12 mouse cellular contexts compared by ENCODE assay signal in the genomic region with DNA sequence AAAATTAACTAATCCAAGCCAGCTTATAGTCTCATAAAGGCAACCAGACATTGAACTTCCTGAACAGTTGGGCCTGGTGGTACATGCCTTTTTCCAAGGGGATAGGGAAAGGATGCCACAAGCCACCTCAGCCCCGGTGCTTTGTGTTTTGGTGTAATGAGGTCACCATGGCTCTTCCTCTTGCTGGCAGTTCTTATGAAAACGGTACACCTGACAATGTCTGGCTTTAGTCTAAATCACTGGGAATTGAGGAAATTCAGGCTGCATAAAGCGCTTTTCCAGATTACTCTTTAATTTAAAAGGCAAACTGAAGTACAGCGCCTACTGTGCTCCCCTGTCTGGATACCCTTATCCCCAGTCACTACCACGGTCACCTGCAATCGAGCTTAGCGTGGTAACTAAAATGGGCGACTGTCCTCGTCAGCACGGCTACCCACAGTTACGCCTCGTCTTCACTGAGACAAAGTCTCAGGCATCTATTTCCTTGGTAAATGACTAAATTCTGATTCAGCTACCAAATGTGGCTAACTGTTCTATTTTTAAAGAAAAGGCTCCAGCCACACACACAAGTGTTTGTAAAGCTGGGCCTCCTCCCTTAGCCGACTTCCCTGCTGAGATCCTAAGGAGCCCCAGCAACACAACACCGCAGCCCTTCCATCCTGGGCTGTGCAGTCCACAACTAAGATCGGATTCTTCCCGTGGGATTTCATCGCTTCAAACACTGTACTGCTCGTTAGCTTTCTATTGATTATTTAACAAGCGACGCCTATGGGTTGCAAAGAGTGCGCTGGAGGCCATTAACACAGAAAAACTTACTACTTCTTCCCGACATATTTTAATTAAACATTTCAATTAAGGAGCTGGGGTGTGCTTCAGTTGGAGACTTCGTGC. TPM values are rescaled to one million over a fixed set of nuclear protein-coding genes. Genes with fewer than 3 reads are reported as not detected.
A peak's percentile ranks its signal among the peaks of the same experiment; 100 is the strongest.
DNase-seq lines count a peak whose midpoint lies in the region; ATAC-seq and TF ChIP-seq lines count a peak whose summit lies in the region.
"Had no signal": no experiment of that assay in that cellular context is flagged by ENCODE, and none has a peak within 500 bp of the region (broad histone marks: within the 10 kb centered on the region; RNA-seq: fewer than 3 reads in every experiment).

No protein-coding gene starts in this region.

- no peaks in the 10 kb centered on the region for H3K27me3 ChIP-seq in heart, embryonic 11.5 days (ENCODE audit: control insufficient read depth, insufficient read depth, low read length)
- H3K27me3 ChIP-seq in lung, postnatal 0 days (replicated peaks; ENCODE audit: insufficient read depth, low read length) = no peaks in the 10 kb centered on the region
- no peaks in the 10 kb centered on the region for H3K27me3 ChIP-seq in forebrain, postnatal 0 days (ENCODE audit: insufficient read depth, low read length)
- no peaks in the 10 kb centered on the region for H3K27me3 ChIP-seq in neural tube, embryonic 15.5 days (replicated peaks)
- H3K27me3 ChIP-seq in cerebellum, adult 2 months (ENCODE audit: control insufficient read depth, insufficient read depth, low read length) = no peaks in the 10 kb centered on the region

- no peak for TF ChIP-seq POLR2A in lung, adult 2 months (IDR thresholded peaks at IDR 0.05; ENCODE audit: borderline replicate concordance, extremely low read depth, low read depth, low read length)
- TF ChIP-seq POLR2A in cerebellum, adult 2 months (IDR thresholded peaks at IDR 0.05; ENCODE audit: borderline replicate concordance, insufficient read depth, low read length) = no peak

- WGBS in heart, embryonic 11.5 days (ENCODE audit: insufficient replicate concordance) = 71% methylated on average over 23 of the region's 23 CpGs
- 73% methylated on average over 23 of the region's 23 CpGs for WGBS in lung, postnatal 0 days
- WGBS in lung, adult 2 months = 60% methylated on average over 23 of the region's 23 CpGs
- 40% methylated on average over 23 of the region's 23 CpGs for WGBS in forebrain, postnatal 0 days
- 60% methylated on average over 23 of the region's 23 CpGs for WGBS in neural tube, embryonic 15.5 days
- WGBS in cerebellum, adult 2 months = 72% methylated on average over 23 of the region's 23 CpGs

- peaks cover 40% of the 10 kb centered on the region for H3K4me1 ChIP-seq in heart, embryonic 11.5 days (ENCODE audit: control insufficient read depth, insufficient read depth, low read length)
- peaks cover 18% of the 10 kb centered on the region for H3K4me1 ChIP-seq in lung, postnatal 0 days (ENCODE audit: insufficient read depth, low read depth, low read length)
- peaks cover 38% of the 10 kb centered on the region for H3K4me1 ChIP-seq in lung, adult 2 months (ENCODE audit: control insufficient read depth, insufficient read depth, low read length)
- H3K4me1 ChIP-seq in forebrain, postnatal 0 days (ENCODE audit: insufficient read depth) = peaks cover 10% of the 10 kb centered on the region
- H3K4me1 ChIP-seq in neural tube, embryonic 15.5 days = peaks cover 18% of the 10 kb centered on the region
- H3K4me1 ChIP-seq in cerebellum, adult 2 months (ENCODE audit: control insufficient read depth, insufficient read depth, low read length) = no peaks in the 10 kb centered on the region

- H3K9me3 ChIP-seq in heart, embryonic 11.5 days (replicated peaks; ENCODE audit: control insufficient read depth, low read length) = no peaks in the 10 kb centered on the region
- no peaks in the 10 kb centered on the region for H3K9me3 ChIP-seq in lung, postnatal 0 days (ENCODE audit: low read length)
- no peaks in the 10 kb centered on the region for H3K9me3 ChIP-seq in forebrain, postnatal 0 days (ENCODE audit: low read length)
- H3K9me3 ChIP-seq in neural tube, embryonic 15.5 days (replicated peaks) = no peaks in the 10 kb centered on the region

- ATAC-seq in heart, embryonic 11.5 days (replicated peaks; ENCODE audit: insufficient number of reproducible peaks, low FRiP score, low TSS enrichment) = no peak
- no peak for ATAC-seq in lung, postnatal 0 days
- no peak for ATAC-seq in forebrain, postnatal 0 days
- ATAC-seq in neural tube, embryonic 15.5 days (ENCODE audit: low FRiP score) = no peak

- H3K9ac ChIP-seq in heart, embryonic 11.5 days (ENCODE audit: low read depth, low read length) = no peak overlapping the region
- H3K9ac ChIP-seq in lung, postnatal 0 days (replicated peaks; ENCODE audit: low read depth) = no peak overlapping the region
- peak overlapping the region; percentile 10; the same call in 1 of the 2 replicates for H3K9ac ChIP-seq in forebrain, postnatal 0 days
- no peak overlapping the region for H3K9ac ChIP-seq in neural tube, embryonic 15.5 days (replicated peaks)

- TF ChIP-seq EP300 in lung, postnatal 0 days (IDR thresholded peaks at IDR 0.05) = no peak

- H3K4me3 ChIP-seq in heart, embryonic 11.5 days (ENCODE audit: low read depth, low read length) = no peak overlapping the region
- H3K4me3 ChIP-seq in lung, postnatal 0 days (ENCODE audit: low read depth, low read length) = no peak overlapping the region
- no peak overlapping the region for H3K4me3 ChIP-seq in lung, adult 2 months (replicated peaks; ENCODE audit: extremely low read depth, low read depth, low read length)
- H3K4me3 ChIP-seq in forebrain, postnatal 0 days (ENCODE audit: low read depth, low read length) = no peak overlapping the region
- H3K4me3 ChIP-seq in neural tube, embryonic 15.5 days (replicated peaks) = no peak overlapping the region
- H3K4me3 ChIP-seq in cerebellum, adult 2 months (replicated peaks; ENCODE audit: insufficient read depth, low read depth, low read length) = no peak overlapping the region

- H3K36me3 ChIP-seq in heart, embryonic 11.5 days (ENCODE audit: control insufficient read depth, insufficient read depth, low read length) = no peaks in the 10 kb centered on the region; the same call in 1 of the 2 replicates
- no peaks in the 10 kb centered on the region for H3K36me3 ChIP-seq in lung, postnatal 0 days (ENCODE audit: insufficient read depth, low read length)
- H3K36me3 ChIP-seq in forebrain, postnatal 0 days (ENCODE audit: insufficient read depth) = no peaks in the 10 kb centered on the region
- no peaks in the 10 kb centered on the region for H3K36me3 ChIP-seq in neural tube, embryonic 15.5 days

- H3K4me2 ChIP-seq in heart, embryonic 11.5 days = no peak overlapping the region
- H3K4me2 ChIP-seq in lung, postnatal 0 days (replicated peaks; ENCODE audit: low read depth, low read length) = no peak overlapping the region
- no peak overlapping the region for H3K4me2 ChIP-seq in forebrain, postnatal 0 days (ENCODE audit: low read depth)
- H3K4me2 ChIP-seq in neural tube, embryonic 15.5 days = no peak overlapping the region

- DNase-seq in heart, postnatal 4 days = no peak
- no peak for DNase-seq in lung, postnatal 0 days (ENCODE audit: low spot score)
- DNase-seq in lung, adult 2 months = no peak
- no peak for DNase-seq in forebrain, postnatal 0 days
- DNase-seq in cerebellum, adult 2 months = no peak
- no peak for DNase-seq in embryo, embryonic 10 days (ENCODE audit: low spot score)
- DNase-seq: adrenal gland, postnatal 36 days; layer of hippocampus, postnatal 36 days; lung, postnatal 4 days; thymus, postnatal 25 days had no signal

- no peak for TF ChIP-seq CTCF in lung, postnatal 0 days (IDR thresholded peaks at IDR 0.05)
- no peak for TF ChIP-seq CTCF in lung, adult 2 months (IDR thresholded peaks at IDR 0.05; ENCODE audit: insufficient read depth, low read length)
- TF ChIP-seq CTCF in forebrain, postnatal 0 days (IDR thresholded peaks at IDR 0.05; ENCODE audit: low read depth) = no peak
- TF ChIP-seq CTCF in cerebellum, adult 2 months (IDR thresholded peaks at IDR 0.05; ENCODE audit: borderline replicate concordance, insufficient read depth, low read depth, low read length) = no peak

- H3K27ac ChIP-seq in heart, embryonic 11.5 days (ENCODE audit: low read depth, low read length) = peak overlapping the region; percentile 24; the same call in 1 of the 2 replicates
- peak overlapping the region; percentile 3; the same call in 1 of the 2 replicates for H3K27ac ChIP-seq in lung, postnatal 0 days (ENCODE audit: low read length)
- H3K27ac ChIP-seq in forebrain, postnatal 0 days (ENCODE audit: low read depth, low read length) = no peak overlapping the region
- H3K27ac ChIP-seq in neural tube, embryonic 15.5 days (replicated peaks) = peak overlapping the region; percentile 43; the same call in 1 of the 2 replicates
- H3K27ac ChIP-seq in cerebellum, adult 2 months (ENCODE audit: insufficient read depth, low read length) = no peak overlapping the region

RNA-seq across cellular contexts. Expression of gene Clic4, which starts 25.5 kb away (rescaled TPM):
- polyA plus RNA-seq in heart, embryonic 11.5 days (2014; fragmentation: Nextera tagmentation; extraction: Ambion mirVana) = 156 and 251 TPM in 2 replicates
- total RNA-seq in heart, postnatal 4 days (2021) = 100 to 1,000 TPM; 313 to 318 TPM
- 205 and 211 TPM in 2 replicates for polyA plus RNA-seq in lung, postnatal 0 days (2015; fragmentation: Nextera tagmentation; extraction: Ambion mirVana)
- polyA plus RNA-seq in lung, adult 2 months (2012; rRNA removed) = 190 and 227 TPM in 2 replicates
- 44.0 and 65.2 TPM in 2 replicates for total RNA-seq in forebrain, postnatal 0 days (2014; rRNA removed)
- polyA plus RNA-seq in forebrain, postnatal 0 days (2015; fragmentation: Nextera tagmentation; extraction: Ambion mirVana) = 34.5 and 41.5 TPM in 2 replicates
- polyA plus RNA-seq in neural tube, embryonic 15.5 days (2015; fragmentation: Nextera tagmentation; extraction: Ambion mirVana) = 45.3 and 62.7 TPM in 2 replicates
- 92.3 and 98.4 TPM in 2 replicates for polyA plus RNA-seq in cerebellum, adult 2 months (2012; rRNA removed)

Comparison
In these comparisons a context has a peak if more than half of its experiments do, and no peak if none do; other contexts are left out.
1. H3K27ac ChIP-seq: peak in heart, embryonic 11.5 days (single experiment), lung, postnatal 0 days (single experiment) and neural tube, embryonic 15.5 days (single experiment); none in forebrain, postnatal 0 days (single experiment) and cerebellum, adult 2 months (single experiment).